Mouse (Mus musculus) ovary, postnatal 10 days (tissue): ENCODE data around the gene 2010300C02Rik.
"Not testable (repeated sequence)": the region's sequence is repeated elsewhere in the genome, so short reads cannot be mapped to it uniquely, and the experiment has no call there.

Source experiments
- DNase-seq: peaks from one replicate; pipeline ENCODE4 v3.0.0; 2022; ENCODE audit warnings: low spot score

The 2010300C02Rik gene

DNA sequence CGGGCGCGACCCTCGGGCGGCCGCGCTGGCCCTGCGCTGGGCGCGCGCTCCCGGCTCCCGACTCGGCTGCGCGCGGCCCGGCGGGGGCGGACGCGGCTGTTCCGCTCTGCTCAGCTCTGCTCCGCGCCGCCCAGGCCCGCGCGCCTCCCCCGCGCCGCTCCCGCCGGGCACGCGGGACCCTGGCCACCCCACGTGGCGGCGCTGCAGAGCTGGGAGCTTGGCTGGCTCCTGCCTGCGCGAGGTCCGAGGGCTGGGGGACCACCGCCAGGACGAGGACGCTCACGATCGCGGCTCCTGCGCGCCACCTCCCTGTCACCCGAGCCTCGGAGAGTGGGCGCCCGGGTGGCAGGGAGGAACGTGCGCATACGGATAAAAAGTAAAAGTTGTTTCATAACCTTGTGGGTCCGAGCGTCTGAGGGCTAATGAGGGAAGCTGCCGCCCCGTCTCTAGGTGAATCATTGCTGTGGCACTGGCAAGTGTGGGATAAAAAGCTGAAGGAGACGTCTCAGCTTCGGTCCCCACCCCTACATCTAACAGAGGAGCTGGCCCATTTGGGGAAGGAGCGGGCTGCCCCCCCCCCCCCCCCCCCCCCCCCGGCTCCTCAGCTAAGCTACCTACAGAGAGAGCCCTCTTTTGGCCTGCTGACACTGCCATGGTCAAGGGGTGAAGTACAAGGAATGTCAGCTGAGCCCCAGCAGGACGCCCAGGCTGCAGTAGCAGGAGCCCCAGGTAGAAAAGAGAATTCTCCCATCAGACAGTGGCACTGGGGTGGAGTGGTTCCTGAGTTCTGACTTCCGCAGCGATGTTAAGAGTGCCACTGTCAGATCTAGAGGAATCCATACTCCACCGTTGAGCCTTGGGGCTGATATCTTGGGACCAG, at the start of gene 2010300C02Rik:
Gene 2010300C02Rik (minus strand): TSS at position 325 of the 880 bp plus-strand sequence.
- peak; percentile 33 for DNase-seq

DNA sequence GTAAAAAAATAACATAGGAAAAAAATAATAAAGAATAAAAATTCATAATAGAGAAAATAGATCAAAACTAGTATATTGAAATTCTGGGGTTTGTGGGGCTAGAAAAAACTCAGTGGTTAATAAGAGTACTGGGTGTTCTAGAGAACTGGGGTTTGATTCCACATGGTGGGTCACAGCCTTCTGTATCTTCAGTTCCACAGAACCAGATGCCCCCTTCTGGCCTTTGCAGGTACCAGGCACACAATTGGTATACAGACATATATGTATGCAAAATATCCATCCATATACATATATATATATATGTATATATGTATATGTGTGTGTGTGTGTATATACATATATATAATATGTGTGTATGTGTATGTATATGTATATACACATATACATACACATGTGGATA, 39.5 kb upstream of the 2010300C02Rik start:
- no peak for DNase-seq

DNA sequence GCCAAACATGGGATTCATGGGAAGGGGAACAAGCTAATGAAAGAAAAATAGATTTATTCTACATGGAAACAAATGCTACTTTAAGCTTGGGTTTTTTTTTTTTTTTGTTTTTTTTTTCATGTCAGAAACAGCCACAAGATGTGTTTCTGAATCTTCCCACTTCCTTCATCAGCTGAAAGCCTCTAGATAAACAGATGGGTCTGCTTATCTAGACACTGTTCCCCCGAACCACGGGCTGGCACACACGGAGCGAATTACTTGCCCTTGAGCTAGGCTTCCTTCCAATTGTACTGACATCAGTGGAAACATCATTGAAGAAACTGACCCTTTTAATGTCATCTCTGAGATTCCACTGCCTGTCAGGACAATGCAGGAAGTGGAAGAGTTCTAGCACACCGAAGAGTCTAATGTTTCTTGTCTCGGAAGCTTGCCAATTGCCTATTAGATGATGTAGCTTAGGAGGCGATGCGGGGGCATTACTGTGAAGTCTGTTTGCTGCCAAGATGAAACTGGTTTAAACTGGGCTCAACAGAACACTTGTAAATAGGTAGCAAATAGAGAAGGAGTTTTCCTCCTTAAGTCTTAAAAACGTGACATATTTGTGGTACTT, 24.9 kb upstream of the 2010300C02Rik start:
- no peak for DNase-seq

DNA sequence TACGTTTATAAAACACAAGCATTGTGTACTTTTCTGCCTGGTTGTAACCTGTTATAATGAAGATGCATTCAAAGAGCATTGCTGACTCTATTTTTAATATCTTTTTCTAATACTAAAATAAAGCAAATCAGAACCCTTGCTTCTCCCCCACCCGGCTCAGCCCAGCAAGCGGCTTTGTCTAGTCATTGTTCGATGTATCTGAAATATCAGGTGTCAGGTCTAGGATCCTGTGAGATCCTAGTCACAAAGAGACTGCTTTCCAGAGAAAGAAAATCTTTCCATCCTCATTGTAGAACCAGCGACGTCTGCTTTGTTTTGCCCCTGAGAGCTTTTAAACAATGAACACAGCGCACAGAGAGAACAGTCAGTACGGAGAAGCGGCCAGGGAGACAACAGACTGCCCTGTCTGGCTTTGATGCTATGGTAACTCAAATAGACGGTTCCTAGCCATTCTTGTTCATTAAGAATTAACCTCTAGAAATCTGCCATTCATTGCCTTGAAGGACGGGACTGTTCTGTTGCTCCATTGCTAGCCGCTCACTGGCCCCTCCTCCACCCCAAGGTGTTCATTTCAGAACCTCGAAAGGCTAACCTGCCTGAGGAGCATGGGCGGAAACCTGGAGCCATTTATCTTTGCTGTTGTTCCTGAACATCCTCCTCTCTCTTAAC, 22.9 kb upstream of the 2010300C02Rik start:
- no peak for DNase-seq

DNA sequence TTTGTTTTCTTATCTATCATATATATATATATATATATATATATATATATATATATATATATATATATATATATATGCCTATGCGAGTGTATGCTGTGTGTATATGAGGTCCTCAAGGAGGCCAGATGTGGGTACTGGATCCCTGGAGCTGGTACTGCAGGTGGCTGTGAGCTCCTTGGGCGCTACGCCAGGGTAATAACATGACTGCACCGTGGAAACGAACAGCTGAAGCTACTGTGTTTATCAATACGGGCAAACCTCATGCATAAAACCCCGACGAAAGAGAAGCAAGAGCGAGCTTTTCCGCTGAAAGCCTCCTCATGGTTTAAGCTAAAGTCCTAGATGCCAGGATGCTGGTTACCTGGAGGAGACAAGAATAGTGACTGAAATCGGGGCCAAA, 22.2 kb upstream of the 2010300C02Rik start:
- no peak for DNase-seq

DNA sequence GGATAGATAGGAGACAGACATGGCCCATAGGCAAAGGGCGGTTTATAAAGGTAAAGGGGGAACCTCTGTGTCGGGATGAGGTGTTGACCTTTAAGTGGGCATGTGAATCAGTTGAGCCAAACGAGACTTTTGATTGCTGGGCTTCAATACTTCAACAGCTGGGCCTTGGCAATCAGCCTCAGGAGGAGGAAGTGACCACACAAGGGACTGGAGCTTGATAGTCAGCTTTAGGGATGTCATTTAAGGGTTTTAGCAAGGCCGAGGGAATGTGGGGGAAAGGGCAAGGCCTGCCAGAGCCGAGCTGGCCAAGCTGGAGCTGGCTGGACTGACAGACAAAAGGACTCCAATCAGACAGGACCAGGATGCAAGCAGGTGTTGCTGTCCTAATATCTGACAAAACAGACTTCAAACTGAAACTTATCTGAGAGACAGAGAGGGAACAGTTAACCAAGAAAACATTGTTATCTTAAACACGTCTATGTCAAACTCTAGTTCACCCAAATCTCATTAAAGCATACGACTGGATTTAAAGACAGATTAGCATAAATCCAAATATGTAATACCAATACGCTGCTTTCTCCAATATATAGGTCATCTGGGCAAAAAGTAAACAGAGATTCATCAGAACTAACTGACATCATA, 20.4 kb upstream of the 2010300C02Rik start:
- DNase-seq: no peak

DNA sequence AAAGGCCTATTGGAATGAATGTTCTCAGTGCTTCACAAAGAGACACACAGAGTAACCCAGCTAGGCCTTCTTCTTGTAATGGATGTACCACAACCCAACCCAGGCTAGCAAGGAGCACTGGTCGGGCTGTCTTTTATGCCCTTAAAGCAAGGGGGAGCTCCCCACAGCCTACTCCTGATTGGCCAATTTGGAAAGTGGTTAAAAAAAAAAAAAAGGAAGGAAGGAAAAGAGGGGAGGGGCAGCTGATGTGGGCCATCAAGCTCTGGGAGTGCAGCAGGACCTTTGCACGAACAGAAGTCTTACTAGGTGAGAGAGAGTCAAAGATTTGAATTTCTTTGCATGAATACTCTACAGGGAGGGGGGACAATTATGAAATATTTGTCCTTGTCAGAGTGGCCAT, 19.0 kb upstream of the 2010300C02Rik start:
- DNase-seq: no peak

DNA sequence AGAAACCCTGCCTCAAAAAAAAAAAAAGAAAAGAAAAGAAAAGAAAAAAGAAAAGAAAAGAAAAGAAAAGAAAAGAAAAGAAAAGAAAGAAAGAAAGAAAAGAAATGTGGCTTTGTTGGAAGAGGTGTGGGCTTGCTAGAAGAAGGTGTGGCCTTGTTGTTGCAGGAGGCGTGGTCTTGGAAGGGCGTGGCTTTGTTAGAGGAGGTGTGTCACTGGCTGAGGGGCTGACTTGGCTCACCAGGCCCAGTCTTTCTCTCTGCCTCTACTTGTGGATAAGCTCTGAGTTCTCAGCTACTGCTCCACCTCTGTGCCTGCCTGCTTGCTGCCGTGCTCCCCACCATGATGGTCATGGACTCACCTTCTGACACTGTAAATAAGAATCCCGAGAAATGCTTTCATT, 17.2 kb upstream of the 2010300C02Rik start:
- DNase-seq: no peak

DNA sequence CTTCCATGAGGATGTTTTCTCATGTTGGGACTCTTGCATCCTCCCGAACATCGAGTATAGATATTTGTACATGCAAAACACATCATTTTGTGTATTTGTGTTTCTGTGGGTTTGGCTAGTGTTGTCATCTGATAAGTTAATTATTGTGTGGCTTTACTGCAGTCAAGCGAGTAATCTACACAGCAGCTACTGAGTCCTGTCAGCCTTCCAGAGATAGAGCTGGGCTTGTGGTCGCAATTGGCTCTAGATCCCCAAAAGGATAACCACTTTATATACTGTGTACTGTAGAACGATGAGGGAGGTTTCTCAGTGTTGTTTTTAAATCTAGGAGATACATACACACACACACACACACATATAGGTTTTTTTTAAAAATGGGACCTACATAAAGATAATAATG, 16.0 kb upstream of the 2010300C02Rik start:
- DNase-seq: no peak

DNA sequence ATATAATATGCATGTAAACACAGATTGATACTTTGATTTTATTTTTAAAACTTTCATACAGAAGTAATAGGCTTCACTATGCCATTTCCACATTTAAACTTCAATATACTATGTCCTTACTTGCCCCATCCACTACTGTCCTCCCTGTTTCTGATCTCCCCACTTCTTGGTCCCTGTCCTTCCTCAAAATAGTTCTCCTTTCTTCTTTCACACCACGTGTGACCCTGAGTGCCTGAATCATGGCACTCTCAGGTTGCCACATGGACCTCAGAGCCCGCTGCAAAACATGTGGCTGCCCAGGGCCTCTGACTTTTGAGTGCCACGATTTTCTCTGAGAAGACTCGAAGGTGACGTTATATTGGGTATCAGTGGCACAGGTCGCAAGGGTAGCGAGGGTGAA, 15.0 kb upstream of the 2010300C02Rik start:
- no peak for DNase-seq

DNA sequence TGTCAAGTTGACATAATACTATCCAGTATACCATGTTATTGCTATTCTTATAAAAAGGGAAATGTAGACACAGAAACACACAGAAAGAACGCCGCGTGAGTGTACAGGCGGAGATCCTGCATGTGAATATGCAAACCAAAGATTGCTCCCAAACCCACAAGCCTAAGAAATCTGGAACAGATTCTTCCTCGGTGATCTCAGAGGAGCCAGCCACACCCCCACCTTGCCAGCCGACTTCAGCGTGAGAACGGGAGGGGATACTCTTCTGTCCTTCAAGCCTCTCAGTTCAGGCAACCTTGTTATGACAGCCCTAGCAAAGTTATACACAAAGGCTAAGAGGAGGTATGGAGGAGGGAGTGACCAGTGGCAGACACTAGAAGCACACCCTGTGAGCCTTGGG, 9.5 kb upstream of the 2010300C02Rik start:
- no peak for DNase-seq

DNA sequence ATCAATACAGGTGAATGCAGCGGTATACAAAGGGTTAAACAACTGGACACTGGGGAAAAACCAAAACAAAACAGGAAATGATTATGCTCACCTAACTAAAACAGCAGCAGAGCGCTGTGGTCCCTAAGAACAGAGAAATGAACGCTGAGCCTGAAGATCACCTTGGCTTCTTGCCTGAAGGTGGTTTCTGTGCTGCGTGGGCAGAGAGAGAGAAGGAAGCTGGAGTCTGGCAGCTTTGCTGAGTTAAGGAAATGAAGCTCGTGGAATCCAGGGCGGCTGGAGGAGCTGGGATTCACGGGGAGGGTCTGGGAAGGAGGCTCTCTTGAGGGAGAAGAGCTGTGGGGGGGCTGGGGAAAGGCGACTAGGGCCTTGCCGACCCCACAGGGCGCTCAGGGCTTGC, 8.2 kb upstream of the 2010300C02Rik start:
- no peak for DNase-seq

DNA sequence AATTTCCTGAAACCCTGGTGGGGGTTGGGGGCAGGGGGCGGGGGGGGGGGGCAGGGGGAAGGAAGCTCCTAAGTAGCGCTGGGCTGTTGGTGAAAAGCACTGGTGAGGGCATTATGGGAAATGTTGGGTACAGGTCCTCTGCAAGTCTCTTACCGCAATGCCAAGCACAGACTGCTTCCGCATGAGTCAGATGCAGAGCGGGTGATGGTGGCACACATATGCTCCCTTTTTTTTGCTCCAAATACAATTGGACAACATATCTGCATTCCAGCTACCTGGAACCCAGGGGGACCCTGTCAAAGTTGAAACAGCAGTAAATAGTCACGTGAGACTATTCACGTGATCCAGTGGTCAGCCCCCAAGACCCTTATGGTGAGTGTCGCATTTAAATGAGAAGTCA, 7.3 kb upstream of the 2010300C02Rik start:
- DNase-seq: no peak

DNA sequence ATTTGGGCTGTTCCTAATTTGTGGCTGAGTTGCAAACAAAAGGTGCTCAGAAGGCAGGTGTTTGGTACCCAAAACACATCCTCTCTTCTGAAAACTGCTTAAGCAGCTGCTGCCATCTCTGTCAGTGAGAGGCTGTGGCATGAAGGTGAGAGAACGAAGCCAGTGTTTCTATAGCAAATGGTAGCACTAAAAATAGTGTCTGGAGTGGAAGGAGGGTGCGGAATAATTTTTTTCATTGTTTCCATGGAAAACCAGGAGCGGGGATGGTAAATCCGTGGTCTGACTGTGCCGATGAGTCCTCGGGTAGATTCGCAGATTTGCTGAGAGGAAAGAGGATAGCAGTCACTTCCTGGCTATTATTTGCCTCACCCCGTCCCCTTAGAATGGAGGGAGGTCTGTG, 6.5 kb upstream of the 2010300C02Rik start:
- no peak for DNase-seq

DNA sequence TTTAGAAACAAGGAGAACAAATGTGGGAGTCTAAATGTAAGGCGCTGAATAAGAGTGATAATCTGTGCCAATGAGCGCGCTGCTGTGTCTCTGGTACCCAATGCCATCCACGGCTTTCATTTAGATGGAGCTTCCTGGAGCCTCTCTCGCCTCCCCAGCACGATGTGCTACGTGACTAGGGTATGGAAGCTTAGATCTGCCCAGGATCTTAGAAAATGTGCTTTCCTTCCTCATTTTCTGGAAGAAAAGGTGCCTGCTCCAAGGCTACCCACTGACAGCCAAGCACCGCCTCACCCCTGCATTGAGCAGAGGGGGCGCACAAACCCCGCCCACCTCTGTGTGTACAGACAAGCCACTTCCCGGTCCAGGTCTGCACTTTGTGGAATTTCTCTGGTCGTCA, 6.0 kb upstream of the 2010300C02Rik start:
- no peak for DNase-seq

DNA sequence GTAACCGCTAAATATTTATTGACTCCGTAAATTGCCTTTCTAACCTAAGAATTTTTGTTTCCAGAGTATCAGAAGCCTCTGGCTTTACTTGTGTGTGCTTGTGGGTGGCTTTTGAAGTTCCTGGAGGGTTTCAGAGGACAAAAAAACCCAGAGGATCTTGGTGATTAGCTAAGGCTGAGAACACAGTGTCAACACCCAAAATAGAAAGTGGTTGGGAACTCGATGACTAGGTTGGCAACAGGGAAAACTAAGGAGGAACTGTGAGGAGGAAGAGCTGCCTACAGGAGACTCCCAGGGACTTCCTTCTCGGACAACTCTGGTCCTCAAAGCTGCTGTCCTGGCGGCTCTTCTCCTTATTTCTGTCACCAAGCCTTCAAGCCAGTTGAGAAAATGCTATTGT, 1.2 kb upstream of the 2010300C02Rik start:
- no peak for DNase-seq

DNA sequence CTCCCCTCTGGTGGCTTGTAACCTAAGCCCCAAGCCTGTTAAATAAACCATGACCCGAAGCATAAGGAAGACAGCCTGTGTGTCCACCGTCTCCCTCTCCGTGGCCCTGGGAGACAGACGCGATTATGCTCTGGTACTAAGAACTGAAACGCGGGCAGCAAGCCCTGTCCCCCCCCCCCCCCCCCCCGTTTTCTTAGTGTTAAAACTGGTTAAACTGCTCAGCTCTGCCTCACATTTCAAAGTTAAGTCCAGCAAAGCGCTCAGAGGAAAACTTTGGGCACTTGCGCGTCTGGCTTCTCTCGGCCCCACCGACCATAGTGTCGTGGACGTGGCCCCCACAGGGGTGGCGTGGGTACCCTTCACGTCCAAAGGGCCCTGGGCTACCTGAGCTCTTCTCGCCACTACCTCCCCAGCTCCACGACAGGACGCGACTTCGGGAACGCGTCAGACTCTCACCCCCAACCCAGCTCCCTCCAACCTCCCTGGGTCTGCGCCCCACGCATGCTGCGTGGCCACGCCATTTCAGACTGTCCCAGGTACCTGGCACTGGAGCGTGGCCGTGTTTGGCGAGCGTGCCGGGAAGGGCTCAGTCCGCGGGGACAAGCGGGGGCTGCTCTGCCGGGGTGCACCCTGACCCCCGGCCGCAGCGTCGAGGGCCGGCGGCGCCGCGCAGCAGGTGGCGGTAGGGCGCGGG, 708 bp downstream of the 2010300C02Rik start:
- no peak for DNase-seq

DNA sequence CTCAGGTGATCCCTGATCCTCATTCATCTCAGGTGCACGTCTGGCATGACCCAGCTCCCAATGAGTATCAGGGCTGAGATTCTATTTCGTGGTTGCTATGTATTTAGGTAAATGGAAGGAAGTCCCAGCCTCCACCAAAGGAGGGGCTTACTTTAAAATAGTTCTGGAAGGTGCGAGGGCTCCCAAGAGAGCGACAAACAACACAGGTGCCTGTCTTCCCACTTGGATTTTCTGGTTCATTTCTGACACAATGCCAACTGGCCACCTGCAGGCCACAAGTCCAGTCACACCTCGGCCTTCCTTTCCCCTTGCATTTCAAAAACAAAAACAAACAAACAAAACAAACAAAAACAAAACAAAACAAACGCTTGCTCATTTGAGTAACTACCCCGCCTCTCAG, 1.4 kb downstream of the 2010300C02Rik start:
- DNase-seq: no peak

DNA sequence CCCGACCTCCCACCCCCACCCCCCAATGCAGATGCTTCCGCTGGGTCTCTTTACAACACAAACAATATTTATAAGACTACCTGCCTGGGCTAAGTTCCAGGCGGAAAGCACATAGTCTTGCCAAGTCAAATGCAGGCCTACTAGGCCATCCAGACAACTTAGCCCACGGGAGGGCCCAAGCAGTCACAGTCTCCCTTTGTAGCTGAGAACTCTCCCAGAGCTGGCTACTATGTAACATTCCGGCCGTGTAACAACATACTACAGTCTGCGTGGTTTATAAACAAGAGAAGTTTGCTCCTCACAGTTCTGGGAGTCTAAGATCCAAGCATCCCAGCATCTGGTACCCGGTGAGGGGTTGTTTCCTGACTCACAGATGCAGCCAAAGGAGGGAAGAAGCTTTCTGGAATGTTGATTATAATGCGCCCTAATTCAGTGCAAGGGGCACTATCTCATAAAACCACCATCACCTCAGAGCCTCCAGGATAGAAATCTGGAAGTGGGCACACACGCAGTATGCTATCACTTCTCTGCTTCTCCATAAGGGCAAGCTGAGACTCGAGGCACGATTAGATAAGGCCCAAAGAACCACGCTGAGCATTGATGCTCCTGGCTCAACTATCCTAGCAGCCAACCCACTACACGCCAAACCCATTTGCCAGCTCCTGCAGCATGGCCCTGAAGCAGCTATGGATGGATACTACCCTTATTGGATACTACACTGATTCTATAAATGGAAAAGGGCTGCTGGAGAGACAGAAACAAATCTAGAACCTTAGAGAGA, 2.3 kb downstream of the 2010300C02Rik start:
- DNase-seq: no peak

DNA sequence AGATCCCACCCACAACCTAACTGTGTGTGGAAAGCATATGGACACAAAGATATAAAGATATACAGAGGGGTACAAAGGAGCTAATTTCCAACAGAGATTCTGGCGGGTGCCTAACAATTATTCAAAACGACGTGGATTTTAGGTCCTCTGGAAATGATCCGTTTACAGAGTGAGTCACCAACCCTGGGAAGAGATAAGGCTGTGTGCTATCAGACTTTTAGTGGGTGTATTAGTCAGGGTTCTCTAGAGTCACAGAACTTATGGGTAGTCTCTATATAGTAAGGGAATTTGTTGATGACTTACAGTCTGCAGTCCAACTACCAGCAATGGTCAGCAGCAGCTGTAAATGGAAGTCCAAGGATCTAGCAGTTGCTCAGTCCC, 7.5 kb downstream of the 2010300C02Rik start:
- DNase-seq: not testable (repeated sequence)
